Mouse (Mus musculus) ES-Bruce4 (cell line): ENCODE measurements around the gene Sstr4. TPM values are rescaled to one million over a fixed set of nuclear protein-coding genes. Genes with fewer than 3 reads are reported as not detected.

Experiments used
- H3K27ac ChIP-seq: 2 replicates; pipeline ENCODE4 v1.5.1; 2012; ENCODE audit warnings: low read length, inconsistent platforms; ENCODE audit not compliant: insufficient read depth
- H3K27me3 ChIP-seq: 2 replicates; pipeline ENCODE4 v1.6.1; 2012; ENCODE audit warnings: mild to moderate bottlenecking, low read length, inconsistent platforms; ENCODE audit not compliant: control insufficient read depth, poor library complexity, insufficient read depth, severe bottlenecking
- H3K36me3 ChIP-seq: 2 replicates; pipeline ENCODE4 v1.6.1; 2012; ENCODE audit warnings: inconsistent platforms, mild to moderate bottlenecking, low read length, moderate library complexity; ENCODE audit not compliant: control insufficient read depth, poor library complexity, insufficient read depth, severe bottlenecking
- H3K4me1 ChIP-seq: one replicate; pipeline ENCODE4 v1.8.1; 2011; ENCODE audit warnings: low read length; ENCODE audit not compliant: control insufficient read depth, insufficient read depth
- H3K4me3 ChIP-seq: 2 replicates; pipeline ENCODE4 v1.5.1; 2011; ENCODE audit warnings: low read depth, mild to moderate bottlenecking, low read length
- H3K9ac ChIP-seq: 2 replicates; pipeline ENCODE4 v1.6.1; 2012; ENCODE audit warnings: low read depth, mild to moderate bottlenecking, inconsistent platforms; ENCODE audit not compliant: poor library complexity, severe bottlenecking
- H3K9me3 ChIP-seq: replicated peaks from 2 replicates; pipeline ENCODE4 v1.6.1; 2012; ENCODE audit warnings: mild to moderate bottlenecking, low read length, inconsistent platforms; ENCODE audit not compliant: control insufficient read depth, poor library complexity, insufficient read depth, severe bottlenecking
- CTCF ChIP-seq: IDR thresholded peaks from one replicate; pipeline ENCODE4 v1.8.1; 2011; ENCODE audit warnings: low read depth, low read length
- EP300 ChIP-seq: IDR thresholded peaks from 2 replicates; pipeline ENCODE4 v1.6.1; 2011; ENCODE audit warnings: low read depth, low read length; ENCODE audit not compliant: insufficient read depth
- POLR2A ChIP-seq: IDR thresholded peaks from one replicate; pipeline ENCODE4 v1.8.1; 2011; ENCODE audit warnings: low read length; ENCODE audit not compliant: insufficient read depth
- polyA plus RNA-seq: library from polyadenylated mRNA; stranded (reverse); fragments of >200 nt; gene quantifications from 2 replicates; pipeline ENCODE4 v1.2.4, GENCODE M21; 2011; ENCODE audit warnings: low read depth; ENCODE audit not compliant: missing spikeins, insufficient read depth, insufficient read length

The Sstr4 gene
- polyA plus RNA-seq, 1 experiment, result not detected

- no peaks in the 10 kb centered on the region for H3K9me3 ChIP-seq
- H3K27me3 ChIP-seq, result no peaks in the 10 kb centered on the region
- no peak overlapping the region for H3K9ac ChIP-seq
- H3K36me3 ChIP-seq, result no peaks in the 10 kb centered on the region
- H3K4me3 ChIP-seq, result no peak overlapping the region
- TF ChIP-seq EP300 (no peak), CTCF (no peak), POLR2A (no peak)
- no peak overlapping the region for H3K27ac ChIP-seq
- H3K4me1 ChIP-seq, result no peaks in the 10 kb centered on the region
Measured at GRCm38 (mm10) chr2:148430941-148431340, 35.8 kb downstream of the Sstr4 start.

- Histone ChIP-seq H3K27ac (no peak overlapping the region), H3K27me3 (no peaks in the 10 kb centered on the region)
- TF ChIP-seq POLR2A (no peak), EP300 (no peak), CTCF (no peak)
Measured at GRCm38 (mm10) chr2:148432346-148432745, 37.2 kb downstream of the Sstr4 start.

GRCm38 (mm10) chr2:148436285-148436684, 41.1 kb downstream of the Sstr4 start:
- no peaks in the 10 kb centered on the region for H3K9me3 ChIP-seq
- H3K27ac ChIP-seq, result no peak overlapping the region
- TF ChIP-seq CTCF (no peak), POLR2A (no peak), EP300 (no peak)
- no peak overlapping the region for H3K9ac ChIP-seq
- no peak overlapping the region for H3K4me3 ChIP-seq
- no peaks in the 10 kb centered on the region for H3K36me3 ChIP-seq
- no peaks in the 10 kb centered on the region; the same call in 1 of the 2 replicates for H3K27me3 ChIP-seq
- H3K4me1 ChIP-seq, result no peaks in the 10 kb centered on the region

More at GRCm38 (mm10) chr2:148432346-148432745, 37.2 kb downstream of the Sstr4 start:
- H3K4me3 ChIP-seq, result no peak overlapping the region
- no peaks in the 10 kb centered on the region for H3K4me1 ChIP-seq
- H3K36me3 ChIP-seq, result no peaks in the 10 kb centered on the region
- H3K9me3 ChIP-seq, result no peaks in the 10 kb centered on the region
- H3K9ac ChIP-seq, result no peak overlapping the region

GRCm38 (mm10) chr2:148439691-148440276, 44.6 kb downstream of the Sstr4 start:
- no peaks in the 10 kb centered on the region for H3K36me3 ChIP-seq
- no peaks in the 10 kb centered on the region for H3K9me3 ChIP-seq
- no peak overlapping the region for H3K4me3 ChIP-seq
- TF ChIP-seq POLR2A (no peak), EP300 (no peak), CTCF (no peak)
- no peaks in the 10 kb centered on the region for H3K4me1 ChIP-seq
- no peak overlapping the region for H3K9ac ChIP-seq
- no peak overlapping the region for H3K27ac ChIP-seq
- H3K27me3 ChIP-seq, result no peaks in the 10 kb centered on the region; the same call in 1 of the 2 replicates

GRCm38 (mm10) chr2:148441421-148441820, 46.3 kb downstream of the Sstr4 start:
- no peaks in the 10 kb centered on the region for H3K36me3 ChIP-seq
- H3K9me3 ChIP-seq, result no peaks in the 10 kb centered on the region
- no peak overlapping the region for H3K4me3 ChIP-seq
- no peak overlapping the region for H3K27ac ChIP-seq
- no peaks in the 10 kb centered on the region for H3K4me1 ChIP-seq
- TF ChIP-seq POLR2A, result no peak
- TF ChIP-seq EP300, result no peak
- TF ChIP-seq CTCF, result no peak
- H3K27me3 ChIP-seq, result no peaks in the 10 kb centered on the region; the same call in 1 of the 2 replicates
- no peak overlapping the region for H3K9ac ChIP-seq

- no peaks in the 10 kb centered on the region for H3K4me1 ChIP-seq
- no peak overlapping the region for H3K27ac ChIP-seq
- H3K9me3 ChIP-seq, result no peaks in the 10 kb centered on the region
- TF ChIP-seq POLR2A (no peak), EP300 (no peak), CTCF (no peak)
- no peaks in the 10 kb centered on the region; the same call in 1 of the 2 replicates for H3K27me3 ChIP-seq
- no peak overlapping the region for H3K9ac ChIP-seq
- no peaks in the 10 kb centered on the region for H3K36me3 ChIP-seq
- H3K4me3 ChIP-seq, result no peak overlapping the region
Measured at GRCm38 (mm10) chr2:148442172-148442571, 47.0 kb downstream of the Sstr4 start.
